ENCODE assay signal across 10 mouse cellular contexts in genomic region chr1:120468891-120469290, GRCm38 (mm10). TPM values are rescaled to one million over a fixed set of nuclear protein-coding genes. Genes with fewer than 3 reads are reported as not detected.
DNase-seq lines count a peak whose midpoint lies in the region; ATAC-seq and TF ChIP-seq lines count a peak whose summit lies in the region.
"Had no signal": no experiment of that assay in that cellular context is flagged by ENCODE, and none has a peak within 500 bp of the region (broad histone marks: within the 10 kb centered on the region; RNA-seq: fewer than 3 reads in every experiment).

No protein-coding gene starts in this region.

- no peak for ATAC-seq in midbrain, embryonic 16.5 days
- peak; percentile 20; the same call in 1 of the 2 replicates for ATAC-seq in frontal cortex, adult (ENCODE audit: low TSS enrichment)
- peak; percentile 75 for ATAC-seq in kidney, embryonic 14.5 days (ENCODE audit: low FRiP score, low TSS enrichment)
- no peak for ATAC-seq in liver, embryonic 14.5 days (ENCODE audit: insufficient read depth)

- peak; percentile 73 for TF ChIP-seq CTCF in liver, embryonic 14.5 days (IDR thresholded peaks at IDR 0.05; ENCODE audit: low read depth)

- H3K4me3 ChIP-seq in midbrain, embryonic 10.5 days = no peak overlapping the region
- no peak overlapping the region for H3K4me3 ChIP-seq in midbrain, embryonic 16.5 days (ENCODE audit: low read depth, low read length)
- no peak overlapping the region for H3K4me3 ChIP-seq in kidney, embryonic 14.5 days (ENCODE audit: low read length)
- no peak overlapping the region for H3K4me3 ChIP-seq in liver, embryonic 14.5 days (ENCODE audit: insufficient read depth in 1 of 2, low read depth in 2 of 2, low read length in 2 of 2)
- H3K4me3 ChIP-seq: erythroblast, embryonic 14.5 days; myocyte had no signal

- H3K4me2 ChIP-seq in midbrain, embryonic 16.5 days (ENCODE audit: low read length) = no peak overlapping the region
- H3K4me2 ChIP-seq in kidney, embryonic 14.5 days (replicated peaks; ENCODE audit: low read depth, low read length) = no peak overlapping the region
- no peak overlapping the region for H3K4me2 ChIP-seq in liver, embryonic 14.5 days (ENCODE audit: low read depth)

- H3K27ac ChIP-seq in midbrain, embryonic 10.5 days (replicated peaks) = no peak overlapping the region
- H3K27ac ChIP-seq in midbrain, embryonic 16.5 days (ENCODE audit: low read length) = no peak overlapping the region
- H3K27ac ChIP-seq in kidney, embryonic 14.5 days (ENCODE audit: low read depth, low read length) = no peak overlapping the region
- H3K27ac ChIP-seq in liver, embryonic 14.5 days = no peak overlapping the region

- peaks cover 7% of the 10 kb centered on the region for H3K4me1 ChIP-seq in midbrain, embryonic 10.5 days
- H3K4me1 ChIP-seq in midbrain, embryonic 16.5 days (ENCODE audit: control insufficient read depth, insufficient read depth, low read length) = no peaks in the 10 kb centered on the region
- H3K4me1 ChIP-seq in kidney, embryonic 14.5 days (ENCODE audit: control insufficient read depth, insufficient read depth, low read length) = 0 out of 2 replicates have a peak, but pooled peaks cover 4% of the 10 kb centered on the region
- no peaks in the 10 kb centered on the region for H3K4me1 ChIP-seq in liver, embryonic 14.5 days (replicated peaks; ENCODE audit: control insufficient read depth in 2 of 2, insufficient read depth in 2 of 2, low read length in 1 of 2)

- WGBS in midbrain, embryonic 10.5 days = 10% methylated on average over 15 of the region's 15 CpGs
- 19% methylated on average over 15 of the region's 15 CpGs for WGBS in midbrain, embryonic 16.5 days
- 15% methylated on average over 15 of the region's 15 CpGs for WGBS in kidney, embryonic 14.5 days
- WGBS in liver, embryonic 14.5 days (ENCODE audit: insufficient replicate concordance) = 9% methylated on average over 15 of the region's 15 CpGs

- no peaks in the 10 kb centered on the region for H3K9me3 ChIP-seq in midbrain, embryonic 10.5 days (replicated peaks)
- no peaks in the 10 kb centered on the region for H3K9me3 ChIP-seq in midbrain, embryonic 16.5 days (replicated peaks; ENCODE audit: control insufficient read depth, low read length, poor library complexity, severe bottlenecking)
- no peaks in the 10 kb centered on the region for H3K9me3 ChIP-seq in kidney, embryonic 14.5 days (ENCODE audit: control insufficient read depth, low read length)
- H3K9me3 ChIP-seq in liver, embryonic 14.5 days (ENCODE audit: control insufficient read depth, low read length) = no peaks in the 10 kb centered on the region

- H3K36me3 ChIP-seq in midbrain, embryonic 10.5 days = no peaks in the 10 kb centered on the region
- H3K36me3 ChIP-seq in midbrain, embryonic 16.5 days (ENCODE audit: control insufficient read depth, insufficient read depth, low read length) = no peaks in the 10 kb centered on the region
- H3K36me3 ChIP-seq in kidney, embryonic 14.5 days (ENCODE audit: control insufficient read depth, insufficient read depth, low read length) = no peaks in the 10 kb centered on the region
- no peaks in the 10 kb centered on the region for H3K36me3 ChIP-seq in liver, embryonic 14.5 days (replicated peaks; ENCODE audit: control insufficient read depth, insufficient read depth, low read depth)

- peak; percentile 71 for DNase-seq in midbrain, embryonic 10.5 days (ENCODE audit: low spot score)
- DNase-seq in adrenal gland, postnatal 10 days = peak; percentile 82
- DNase-seq in liver, embryonic 14.5 days (ENCODE audit: low read depth in 3 of 3, low spot score in 3 of 3) = no peak
- DNase-seq in retina, postnatal 1 day = peak; percentile 57
- no peak for DNase-seq in c-Kit-positive CD71-positive TER-119-positive erythroid progenitor cells, embryonic 14.5 days (ENCODE audit: low spot score)

- H3K27me3 ChIP-seq in midbrain, embryonic 10.5 days (ENCODE audit: low read depth, poor library complexity, severe bottlenecking) = peaks cover 7% of the 10 kb centered on the region; the same call in 1 of the 2 replicates
- H3K27me3 ChIP-seq in midbrain, embryonic 16.5 days (ENCODE audit: control insufficient read depth, insufficient read depth, low read depth, low read length) = no peaks in the 10 kb centered on the region
- no peaks in the 10 kb centered on the region for H3K27me3 ChIP-seq in kidney, embryonic 14.5 days (ENCODE audit: control insufficient read depth, insufficient read depth, low read length)
- H3K27me3 ChIP-seq in liver, embryonic 14.5 days (ENCODE audit: control insufficient read depth, insufficient read depth, low read length) = no peaks in the 10 kb centered on the region

- H3K9ac ChIP-seq in midbrain, embryonic 16.5 days (ENCODE audit: low read depth, low read length) = no peak overlapping the region
- H3K9ac ChIP-seq in kidney, embryonic 14.5 days (ENCODE audit: low read depth, low read length) = no peak overlapping the region
- H3K9ac ChIP-seq in liver, embryonic 14.5 days (replicated peaks) = no peak overlapping the region

- no peak for TF ChIP-seq EP300 in liver, embryonic 14.5 days (IDR thresholded peaks at IDR 0.05; ENCODE audit: low read depth)

RNA-seq across cellular contexts. Expression of gene Marco, which starts 35.9 kb away (rescaled TPM):
- polyA plus RNA-seq in midbrain, embryonic 10.5 days (2016; fragmentation: Nextera tagmentation; extraction: Ambion mirVana) = not detected in 2 replicates
- 0.15 TPM in 1 of 2 replicates, not detected in the other for polyA plus RNA-seq in midbrain, embryonic 16.5 days (2015; fragmentation: Nextera tagmentation; extraction: Ambion mirVana)
- total RNA-seq in adrenal gland, postnatal 10 days (2021) = 1 to 10 TPM; 5.2 to 6.7 TPM
- polyA plus RNA-seq in kidney, embryonic 14.5 days (2014; fragmentation: Nextera tagmentation; extraction: Ambion mirVana) = 0.11 and 0.13 TPM in 2 replicates
- polyA plus RNA-seq in liver, embryonic 14.5 days (2012; rRNA removed) = 21.5 and 27.2 TPM in 2 replicates
- 21.3 and 24.1 TPM in 2 replicates for polyA plus RNA-seq in liver, embryonic 14.5 days (2014; fragmentation: Nextera tagmentation; extraction: Ambion mirVana)
- polyA plus RNA-seq: myocyte had no signal

Comparison
In these comparisons a context has a peak if more than half of its experiments do, and no peak if none do; other contexts are left out.
1. DNase-seq: peak in midbrain, embryonic 10.5 days (single experiment), adrenal gland, postnatal 10 days (single experiment) and retina, postnatal 1 day (single experiment); none in liver, embryonic 14.5 days (0 of 3) and c-Kit-positive CD71-positive TER-119-positive erythroid progenitor cells, embryonic 14.5 days (single experiment).
2. ATAC-seq: peak in frontal cortex, adult (single experiment) and kidney, embryonic 14.5 days (single experiment); none in midbrain, embryonic 16.5 days (single experiment) and liver, embryonic 14.5 days (single experiment).
3. RNA of gene Marco, which starts 35.9 kb away (polyA plus RNA-seq): 21.3 to 27.2 TPM in liver, embryonic 14.5 days; 0.15 TPM in midbrain, embryonic 16.5 days, 0.11 to 0.13 TPM in kidney, embryonic 14.5 days and not detected in midbrain, embryonic 10.5 days; every median in the first group is over 10 times any median in the second.